Mouse (Mus musculus): ENCODE data around the gene Hoxa9.

DNA sequence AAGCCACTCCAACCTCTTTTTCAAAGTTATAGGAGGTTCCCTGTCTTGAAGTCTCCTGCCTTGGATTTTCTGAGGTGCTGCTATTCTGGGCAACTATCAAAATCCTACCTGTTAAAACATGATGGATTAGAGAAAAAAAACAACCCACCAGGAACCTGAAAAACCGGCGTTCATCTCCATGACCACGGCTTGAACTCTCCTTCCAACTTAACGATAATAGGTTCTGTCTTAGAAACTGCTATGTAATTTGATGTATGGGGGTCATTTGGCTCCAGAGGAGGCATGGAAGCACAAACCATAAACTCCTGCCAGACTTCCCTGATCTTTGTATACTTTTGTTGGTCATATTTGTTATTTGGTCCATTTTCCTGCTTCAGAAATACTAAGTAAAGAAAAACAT is 57.2 kb downstream of the Hoxa9 start:
- TF ChIP-seq CTCF (conservative IDR thresholded peaks at IDR 0.05; ENCODE audit: low read length): no peak
- no peak for TF ChIP-seq POU5F1 (IDR thresholded peaks at IDR 0.05; ENCODE audit: borderline replicate concordance, low read length)
- TF ChIP-seq NANOG (IDR thresholded peaks at IDR 0.05; ENCODE audit: borderline replicate concordance, low read length): no peak
